Mouse (Mus musculus): ENCODE results near the gene Anapc16.

GRCm38 (mm10) chr10:60002203-60002602, 732 bp downstream of the Anapc16 start:
- no peak for TF ChIP-seq CTCF (IDR thresholded peaks at IDR 0.05; ENCODE audit: extremely low read depth, insufficient read depth, insufficient read length, insufficient replicate concordance)
- no peak for TF ChIP-seq POLR2A (IDR thresholded peaks at IDR 0.05; ENCODE audit: low read depth, low read length)
